ENCODE assay signal across 14 mouse cellular contexts in genomic region chr7:120860799-120861487, GRCm38 (mm10). TPM values are rescaled to one million over a fixed set of nuclear protein-coding genes. Genes with fewer than 3 reads are reported as not detected.
DNase-seq lines count a peak whose midpoint lies in the region; ATAC-seq and TF ChIP-seq lines count a peak whose summit lies in the region.
"Had no signal": no experiment of that assay in that cellular context is flagged by ENCODE, and none has a peak within 500 bp of the region (broad histone marks: within the 10 kb centered on the region; RNA-seq: fewer than 3 reads in every experiment).

No protein-coding gene starts in this region.

- ATAC-seq in erythroblast, adult 5-6 weeks (replicated peaks; ENCODE audit: low FRiP score, poor library complexity, severe bottlenecking) = no peak
- ATAC-seq in liver, embryonic 13.5 days (ENCODE audit: low read depth) = no peak
- ATAC-seq: midbrain, embryonic 16.5 days had no signal

- H3K27ac ChIP-seq in thymus, adult 2 months (ENCODE audit: control insufficient read depth, insufficient read depth, low read length) = peak overlapping the region; percentile 95
- peak overlapping the region; percentile 99 for H3K27ac ChIP-seq in liver, embryonic 13.5 days
- H3K27ac ChIP-seq: lung, embryonic 15.5 days; neural tube, embryonic 15.5 days had no signal

- peak overlapping the region; percentile 78 for H3K9ac ChIP-seq in liver, embryonic 13.5 days
- H3K9ac ChIP-seq: lung, embryonic 15.5 days; neural tube, embryonic 15.5 days had no signal

- no peaks in the 10 kb centered on the region for H3K9me3 ChIP-seq in erythroblast, embryonic 14.5 days (ENCODE audit: control insufficient read depth, low read length)
- H3K9me3 ChIP-seq in liver, embryonic 13.5 days (replicated peaks) = no peaks in the 10 kb centered on the region
- H3K9me3 ChIP-seq: lung, embryonic 15.5 days; neural tube, embryonic 15.5 days had no signal

- H3K4me3 ChIP-seq in erythroblast, embryonic 14.5 days (replicated peaks) = peak overlapping the region; percentile 54
- no peak overlapping the region for H3K4me3 ChIP-seq in thymus, adult 2 months (ENCODE audit: control insufficient read depth, insufficient read depth, low read length)
- H3K4me3 ChIP-seq in liver, embryonic 13.5 days (replicated peaks) = peak overlapping the region; percentile 22
- H3K4me3 ChIP-seq: lung, embryonic 15.5 days; neural tube, embryonic 15.5 days had no signal

- peak overlapping the region; percentile 68 for H3K4me2 ChIP-seq in liver, embryonic 13.5 days
- H3K4me2 ChIP-seq: lung, embryonic 15.5 days; neural tube, embryonic 15.5 days had no signal

- peaks cover 96% of the 10 kb centered on the region for H3K4me1 ChIP-seq in erythroblast, embryonic 14.5 days (ENCODE audit: control insufficient read depth)
- H3K4me1 ChIP-seq in thymus, adult 2 months (replicated peaks; ENCODE audit: control insufficient read depth, insufficient read depth, low read length) = peaks cover 36% of the 10 kb centered on the region
- H3K4me1 ChIP-seq in liver, embryonic 13.5 days (replicated peaks) = peaks cover 90% of the 10 kb centered on the region

- TF ChIP-seq POLR2A in thymus, adult 2 months (IDR thresholded peaks at IDR 0.05; ENCODE audit: control insufficient read depth, extremely low read depth, insufficient read depth, low read length, poor library complexity) = no peak

- WGBS in thymus, adult 2 months = 17% methylated on average over 10 of the region's 10 CpGs
- WGBS in liver, embryonic 13.5 days (ENCODE audit: insufficient replicate concordance) = 27% methylated on average over 10 of the region's 10 CpGs

- H3K27me3 ChIP-seq in erythroblast, embryonic 14.5 days (ENCODE audit: control insufficient read depth) = no peaks in the 10 kb centered on the region
- no peaks in the 10 kb centered on the region for H3K27me3 ChIP-seq in thymus, adult 2 months (ENCODE audit: control insufficient read depth, insufficient read depth, low read length)
- H3K27me3 ChIP-seq in liver, embryonic 13.5 days = no peaks in the 10 kb centered on the region
- H3K27me3 ChIP-seq: lung, embryonic 15.5 days; neural tube, embryonic 15.5 days had no signal

- TF ChIP-seq CTCF in thymus, adult 2 months (IDR thresholded peaks at IDR 0.05; ENCODE audit: borderline replicate concordance, control insufficient read depth, extremely low read depth, insufficient read depth, low read length, poor library complexity) = no peak

- peak; percentile 32 for DNase-seq in thymus, adult 2 months
- no peak for DNase-seq in thymus, postnatal 36 days
- no peak for DNase-seq in liver, embryonic 13.5 days
- no peak for DNase-seq in cerebellum, postnatal 36 days
- no peak for DNase-seq in cerebellum, adult 9-11 months
- no peak for DNase-seq in lung, postnatal 14 days
- DNase-seq: cerebellum, postnatal 25 days; heart, postnatal 14 days; kidney, adult 11 months had no signal

- peaks cover 94% of the 10 kb centered on the region for H3K36me3 ChIP-seq in erythroblast, embryonic 14.5 days (ENCODE audit: control insufficient read depth)
- no peaks in the 10 kb centered on the region for H3K36me3 ChIP-seq in thymus, adult 2 months (ENCODE audit: control insufficient read depth, insufficient read depth, low read length)
- H3K36me3 ChIP-seq in liver, embryonic 13.5 days = peaks cover 35% of the 10 kb centered on the region

RNA-seq across cellular contexts. Expression of gene Eef2k, which starts 18.3 kb away (rescaled TPM):
- polyA plus RNA-seq in erythroblast, embryonic 14.5 days (2012) = 24.6 and 28.0 TPM in 2 replicates
- 12.3 and 24.0 TPM in 2 replicates for total RNA-seq in erythroblast, adult 5-6 weeks (2015; ENCODE audit: low replicate concordance)
- total RNA-seq in erythroblast, adult 5-6 weeks (2017; ENCODE audit: low replicate concordance) = 77.4 and 97.0 TPM in 2 replicates
- 26.2 and 29.5 TPM in 2 replicates for polyA plus RNA-seq in thymus, adult 2 months (2012; rRNA removed)
- polyA plus RNA-seq in liver, embryonic 13.5 days (2015; fragmentation: Nextera tagmentation; extraction: Ambion mirVana) = 42.2 and 44.2 TPM in 2 replicates

RNA-seq across cellular contexts. Expression of gene Gm5737, which starts 48.8 kb away (rescaled TPM):
- not detected in 2 replicates for polyA plus RNA-seq in erythroblast, embryonic 14.5 days (2012)
- not detected in 2 replicates for total RNA-seq in erythroblast, adult 5-6 weeks (2015; ENCODE audit: low replicate concordance)
- total RNA-seq in erythroblast, adult 5-6 weeks (2017; ENCODE audit: low replicate concordance) = not detected in 2 replicates
- polyA plus RNA-seq in thymus, adult 2 months (2012; rRNA removed) = 0.08 TPM in 1 of 2 replicates, not detected in the other
- polyA plus RNA-seq in liver, embryonic 13.5 days (2015; fragmentation: Nextera tagmentation; extraction: Ambion mirVana) = not detected in 2 replicates
- polyA plus RNA-seq: lung, embryonic 15.5 days; neural tube, embryonic 15.5 days had no signal

RNA-seq across cellular contexts. Expression of gene Polr3e, which starts 56.6 kb away (rescaled TPM):
- 0.34 and 0.48 TPM in 2 replicates for polyA plus RNA-seq in erythroblast, embryonic 14.5 days (2012)
- 3.1 and 3.3 TPM in 2 replicates for total RNA-seq in erythroblast, adult 5-6 weeks (2015; ENCODE audit: low replicate concordance)
- total RNA-seq in erythroblast, adult 5-6 weeks (2017; ENCODE audit: low replicate concordance) = 1.5 and 6.2 TPM in 2 replicates
- 18.6 and 22.0 TPM in 2 replicates for polyA plus RNA-seq in thymus, adult 2 months (2012; rRNA removed)
- polyA plus RNA-seq in liver, embryonic 13.5 days (2015; fragmentation: Nextera tagmentation; extraction: Ambion mirVana) = 19.3 and 21.1 TPM in 2 replicates

Comparison
In these comparisons a context has a peak if more than half of its experiments do, and no peak if none do; other contexts are left out.
1. RNA of gene Polr3e, which starts 56.6 kb away (polyA plus RNA-seq): 19.3 to 21.1 TPM in liver, embryonic 13.5 days and 18.6 to 22.0 TPM in thymus, adult 2 months; 0.34 to 0.48 TPM in erythroblast, embryonic 14.5 days; every median in the first group is over 10 times any median in the second.